Mouse (Mus musculus): ENCODE results near the gene Tor2a.

Gene Tor2a

GRCm38 (mm10) chr2:32757056-32757845, at the start of gene Tor2a:
TSS of gene Tor2a (plus strand) at chr2:32757234.
- in situ Hi-C loops (cut with MboI, MseI): no loop called here

- in situ Hi-C loops (cut with MboI, MseI): loop anchor here (10.0 kb wide), 1 partner anchor 1916 kb away; no protein-coding TSS in a partner anchor
Observed at GRCm38 (mm10) chr2:32708643-32709042, 48.4 kb upstream of the Tor2a start.

DNA sequence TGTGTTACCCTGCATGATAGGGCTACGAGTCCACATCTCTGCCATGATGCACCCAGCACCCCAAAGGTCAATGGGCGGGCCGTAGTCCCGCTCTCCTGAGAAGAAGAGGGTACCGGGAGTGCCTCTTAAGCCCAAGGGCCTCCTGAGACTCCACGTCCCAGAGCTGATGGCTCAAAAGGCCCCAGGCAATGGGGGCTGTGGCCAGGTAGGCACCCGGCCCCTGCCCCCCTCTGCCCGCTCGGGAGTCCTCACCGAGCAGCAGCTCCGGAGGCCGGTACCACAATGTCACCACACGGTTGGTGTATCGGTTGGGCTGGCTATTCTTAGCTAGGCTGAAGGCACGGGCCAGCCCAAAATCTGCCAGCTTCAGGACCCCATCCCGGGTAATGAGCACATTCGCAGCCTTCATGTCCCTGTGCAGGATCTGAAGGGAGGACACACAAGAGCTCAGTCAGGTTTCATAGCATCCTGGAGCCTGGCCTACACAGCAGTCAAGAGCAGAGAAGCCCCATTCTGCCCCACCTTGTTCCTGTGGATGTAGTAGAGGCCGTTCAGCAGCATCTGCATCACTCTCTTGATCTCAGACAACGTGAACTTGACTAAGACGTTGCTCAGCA, 47.4 kb upstream of the Tor2a start:
- in situ Hi-C loops (cut with MboI, MseI): loop anchor here (10.0 kb wide), 1 partner anchor 1915 kb away; no protein-coding TSS in a partner anchor

DNA sequence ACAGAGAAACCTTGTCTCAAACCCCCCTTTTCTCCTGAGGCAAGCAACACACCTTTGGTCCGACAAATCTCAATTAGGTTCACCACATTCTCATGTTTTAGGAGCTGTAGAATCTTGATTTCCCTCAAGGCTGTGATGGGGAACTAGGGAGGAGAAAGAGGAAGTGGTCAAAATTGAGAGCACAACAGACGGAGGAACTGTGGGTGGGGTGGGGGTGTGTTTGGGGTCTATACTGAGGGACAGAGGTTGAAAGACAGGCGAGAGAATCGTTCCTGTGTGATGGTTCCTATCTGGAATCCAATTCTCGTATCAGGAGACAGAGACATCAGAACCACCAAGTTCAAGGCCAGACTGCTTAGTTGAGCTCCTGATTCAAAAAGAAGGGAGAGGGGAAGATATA, 46.6 kb upstream of the Tor2a start:
- in situ Hi-C loops (cut with MboI, MseI): no loop called here

DNA sequence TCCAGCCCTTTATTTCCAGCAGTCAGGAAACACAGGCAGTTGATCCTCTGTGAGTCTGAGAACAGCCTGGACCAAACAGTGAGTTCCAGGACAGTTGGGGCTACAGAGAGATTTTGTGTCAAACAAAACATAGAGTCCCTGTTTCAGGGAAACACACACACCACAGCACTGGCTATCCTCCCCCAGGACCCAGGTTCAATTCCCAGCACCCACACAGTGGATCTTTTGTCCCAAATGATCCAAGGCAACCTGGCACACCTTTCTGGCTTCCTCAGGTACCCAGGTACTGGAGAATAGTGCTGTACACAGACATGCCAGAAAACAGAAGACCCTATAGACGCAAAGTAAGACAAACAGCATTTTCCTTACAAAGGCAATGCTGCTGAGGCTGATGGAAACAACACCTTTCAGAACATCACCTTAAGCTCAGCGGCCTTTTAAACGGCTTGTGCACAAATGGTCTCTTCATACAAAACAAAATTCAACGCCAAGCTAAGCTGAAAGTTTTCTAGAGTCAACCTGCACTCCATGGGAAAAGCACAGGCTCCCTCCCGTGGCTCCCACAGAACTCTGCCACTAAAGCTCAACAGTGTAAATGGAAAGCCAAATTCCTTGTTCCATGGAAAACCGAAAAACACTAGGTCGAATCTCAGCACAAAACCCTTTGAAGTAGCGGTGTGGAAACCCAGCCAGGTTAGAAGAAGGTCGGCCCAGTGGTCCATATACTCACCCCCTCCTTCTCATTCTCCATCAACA, 45.6 kb upstream of the Tor2a start:
- in situ Hi-C loops (cut with MboI, MseI): no loop called here

DNA sequence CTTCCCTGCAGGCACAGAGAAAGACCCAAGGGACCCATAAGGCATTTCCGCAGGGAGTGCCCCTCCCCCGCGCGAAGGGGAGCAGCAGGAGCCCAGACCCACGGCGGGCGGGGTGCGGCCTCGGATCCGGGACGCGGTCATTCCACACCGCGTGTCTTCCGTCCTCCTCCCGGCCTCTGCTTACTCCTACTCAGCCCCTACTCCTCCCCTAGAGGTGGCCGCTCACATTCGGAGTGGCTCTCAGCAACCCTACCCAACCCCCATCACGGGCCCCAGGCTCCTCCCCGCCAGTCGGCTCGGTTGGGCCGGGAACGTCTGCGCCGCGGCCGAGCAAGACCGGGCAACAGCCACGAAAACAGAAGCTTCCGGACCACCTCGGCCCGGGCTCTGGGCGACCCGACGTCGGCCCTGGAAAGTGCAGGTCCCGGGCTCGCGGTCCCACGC, 44.9 kb upstream of the Tor2a start:
- in situ Hi-C loops (cut with MboI, MseI): no loop called here

GRCm38 (mm10) chr2:32712586-32712933, 44.5 kb upstream of the Tor2a start:
- in situ Hi-C loops (cut with MboI, MseI): no loop called here

DNA sequence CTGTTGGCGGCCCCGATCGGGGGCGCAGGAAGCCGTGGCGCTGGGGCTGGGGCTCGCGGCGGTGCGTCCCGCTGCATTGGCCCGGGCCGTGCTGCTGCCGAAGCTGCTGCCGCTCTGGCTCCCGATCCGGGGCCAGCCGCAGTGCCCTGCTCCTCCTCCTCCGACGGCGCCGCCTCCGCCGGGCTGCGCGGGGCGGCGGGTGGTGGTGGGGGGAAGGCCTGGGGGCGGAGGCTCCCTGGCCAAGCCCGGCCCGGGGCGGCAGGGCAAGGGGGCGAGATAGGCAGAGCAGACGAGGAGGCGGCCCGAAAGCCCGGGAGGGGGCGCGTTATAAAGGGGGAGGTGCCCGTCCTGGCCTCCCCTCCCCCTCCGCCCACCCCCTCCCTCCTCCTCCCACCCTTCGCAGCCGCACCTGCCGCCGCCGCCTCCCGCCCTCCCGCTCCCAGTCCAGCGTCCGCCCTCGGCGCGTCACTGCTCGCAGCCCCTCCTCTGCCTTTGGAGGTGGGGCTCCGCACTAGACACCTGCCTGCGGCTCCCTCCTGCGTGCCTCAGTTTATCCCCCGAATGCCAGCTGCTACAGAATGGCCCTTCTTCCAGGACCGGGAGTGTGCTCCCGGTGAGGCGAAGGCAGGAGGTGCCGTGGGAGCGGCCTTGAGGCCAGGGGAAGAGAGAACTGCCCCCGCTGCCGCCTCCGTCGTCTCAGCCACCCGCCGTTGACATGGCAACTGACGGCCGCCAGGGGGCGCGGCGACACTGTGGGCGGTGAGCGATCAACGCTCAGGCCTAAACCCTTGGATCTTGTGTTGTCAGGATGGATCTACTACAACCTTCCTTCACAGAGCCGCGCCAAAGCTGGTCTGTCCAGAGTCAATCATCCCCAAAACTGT, 43.9 kb upstream of the Tor2a start, which contains the start of gene Cdk9:
TSS of gene Cdk9 (minus strand) at position 143 of the 884 bp plus-strand sequence.
- in situ Hi-C loops (cut with MboI, MseI): no loop called here

DNA sequence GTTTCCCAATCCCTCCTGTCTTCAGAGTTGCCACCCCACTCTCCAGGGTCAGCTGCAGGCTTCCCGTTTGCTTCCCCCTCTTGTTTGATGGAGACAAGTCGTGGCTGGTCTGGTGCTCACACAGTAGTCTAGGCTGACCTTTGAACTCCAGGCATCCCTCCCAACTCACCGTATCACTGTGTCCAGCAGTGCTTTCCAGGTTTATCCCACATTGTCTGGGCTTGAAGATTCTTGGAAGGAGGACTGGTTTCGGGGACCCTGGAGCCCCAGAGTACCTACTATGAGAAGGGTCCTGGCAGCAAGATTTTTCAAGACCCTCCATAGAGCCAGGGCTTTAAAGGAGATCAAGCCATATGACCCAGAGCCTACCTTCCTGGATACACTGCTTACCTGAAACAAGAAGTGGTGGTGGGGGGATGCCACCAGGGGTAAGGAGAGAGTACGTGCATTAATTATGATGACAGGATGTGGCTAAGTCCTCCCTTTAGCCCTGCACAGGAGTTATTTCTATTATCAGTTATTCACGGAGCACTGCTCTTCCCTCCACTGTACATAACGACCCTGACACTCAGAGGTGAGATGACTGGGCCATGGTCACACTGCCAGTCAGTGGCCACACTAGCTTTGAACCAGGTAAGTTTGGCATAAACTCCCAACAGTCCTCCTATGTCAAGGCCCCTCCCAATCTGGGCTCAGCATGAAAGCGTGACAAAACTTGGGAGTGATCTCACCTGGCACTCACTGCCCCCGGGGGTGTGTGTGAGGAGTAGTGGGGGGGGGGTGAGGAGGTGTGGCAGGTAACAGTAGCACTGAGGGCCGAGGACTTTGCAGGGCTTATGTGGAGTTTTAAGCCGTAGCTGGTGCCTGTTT, 42.7 kb upstream of the Tor2a start:
- in situ Hi-C loops (cut with MboI, MseI): no loop called here

DNA sequence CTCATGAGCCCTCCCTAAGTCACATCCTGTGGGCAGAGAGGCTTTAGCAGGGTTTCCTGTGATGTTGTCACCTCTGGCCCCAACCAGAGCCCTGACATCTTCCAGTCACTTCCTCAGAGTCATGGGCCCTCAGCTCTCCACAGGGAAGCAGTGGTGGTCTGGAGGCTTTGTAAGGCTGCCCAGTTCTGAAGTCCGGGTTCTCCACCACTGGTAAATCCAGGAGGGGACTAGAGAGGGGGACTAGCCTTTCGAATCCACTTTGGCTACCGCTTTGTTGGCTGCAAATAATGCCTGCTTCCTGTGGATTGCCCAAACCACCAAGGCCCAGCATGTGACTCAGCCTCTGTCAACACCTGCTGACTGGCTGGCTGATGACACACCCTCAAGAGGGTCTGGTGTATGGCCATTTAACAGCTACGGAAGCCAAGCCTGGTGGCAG, 42.0 kb upstream of the Tor2a start:
- in situ Hi-C loops (cut with MboI, MseI): no loop called here

- in situ Hi-C loops (cut with MboI, MseI): no loop called here
Observed at GRCm38 (mm10) chr2:32718761-32719160, 38.3 kb upstream of the Tor2a start.

GRCm38 (mm10) chr2:32720053-32720452, 37.0 kb upstream of the Tor2a start:
- in situ Hi-C loops (cut with MboI, MseI): no loop called here

GRCm38 (mm10) chr2:32720681-32721229, 36.3 kb upstream of the Tor2a start, which contains the start of gene Sh2d3c:
TSS of gene Sh2d3c (plus strand) at chr2:32721055.
- in situ Hi-C loops (cut with MboI, MseI): no loop called here

DNA sequence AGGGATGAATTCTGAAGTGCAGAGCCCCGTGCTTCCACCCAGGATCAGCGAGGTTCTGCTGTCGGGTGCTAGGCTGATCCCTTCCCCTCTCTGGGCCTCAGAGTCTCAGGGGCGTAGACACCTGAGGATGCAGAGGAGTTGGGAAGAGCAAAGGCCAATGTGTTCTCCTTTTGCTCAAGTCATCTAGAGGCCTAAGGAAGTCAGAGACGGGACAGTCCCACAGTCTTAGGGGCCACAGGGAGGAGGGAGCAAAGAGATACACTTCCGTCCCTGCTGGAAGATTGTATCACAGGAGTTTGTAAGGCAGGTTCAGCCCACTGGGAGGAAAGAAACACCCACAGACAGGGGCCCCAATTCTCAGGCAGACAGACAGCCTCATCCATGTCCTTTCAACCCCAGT, 35.0 kb upstream of the Tor2a start:
- in situ Hi-C loops (cut with MboI, MseI): no loop called here

DNA sequence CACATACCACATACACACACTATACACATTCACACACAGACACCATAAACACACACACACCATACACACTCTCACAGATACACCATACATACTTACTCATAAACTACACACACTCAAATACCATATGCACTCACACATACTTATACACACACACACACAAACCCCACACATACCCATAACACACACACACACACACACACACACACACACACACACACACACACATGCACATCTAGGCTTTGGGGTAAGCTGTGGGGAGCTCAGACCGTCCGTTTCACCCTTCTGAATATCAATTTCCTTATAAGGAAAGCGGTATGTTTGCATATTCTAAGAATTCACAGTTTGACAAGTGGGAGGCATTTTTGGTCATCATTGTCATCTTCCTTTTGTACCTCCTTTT, 34.5 kb upstream of the Tor2a start:
- in situ Hi-C loops (cut with MboI, MseI): no loop called here

DNA sequence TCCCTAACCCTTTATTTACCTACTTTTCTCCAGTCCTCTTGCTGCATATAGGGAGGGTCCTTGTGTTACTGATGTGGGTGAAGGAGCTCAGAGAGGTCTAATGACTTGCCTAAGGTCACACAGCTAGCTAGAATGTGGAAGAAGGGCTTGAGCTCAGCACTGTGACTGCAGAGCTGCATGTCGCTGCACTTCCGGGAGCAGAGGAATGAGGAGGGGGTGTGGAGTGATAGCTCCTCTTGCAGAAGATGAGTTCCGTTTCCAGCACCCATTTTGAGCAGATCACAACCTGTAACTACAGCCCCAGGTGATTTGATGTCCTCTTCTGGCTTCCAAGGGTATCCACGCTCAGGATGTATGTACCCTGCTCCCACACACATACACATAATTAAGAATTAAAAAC, 32.9 kb upstream of the Tor2a start:
- in situ Hi-C loops (cut with MboI, MseI): no loop called here

- in situ Hi-C loops (cut with MboI, MseI): no loop called here
Observed at GRCm38 (mm10) chr2:32724832-32725790, 31.9 kb upstream of the Tor2a start.

DNA sequence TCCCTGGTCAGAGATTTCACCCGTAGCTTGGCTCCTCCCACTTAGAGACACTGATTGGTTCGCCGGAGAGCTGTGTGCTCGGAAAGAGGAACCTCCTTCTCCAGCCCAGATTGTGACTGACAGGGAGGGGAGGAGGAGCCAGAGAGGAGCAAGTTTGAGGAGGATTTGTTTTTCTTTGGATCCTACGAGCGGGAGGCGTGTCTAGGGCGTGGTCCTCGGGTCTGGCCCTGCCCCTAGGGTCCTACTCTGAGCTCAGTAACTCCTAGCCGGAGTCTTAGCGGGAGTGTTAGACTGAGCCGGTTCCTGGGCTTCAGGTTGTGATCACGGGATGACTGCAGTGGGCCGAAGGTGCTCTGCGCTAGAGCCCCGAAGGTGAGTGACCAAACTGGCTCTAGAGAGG, 29.6 kb upstream of the Tor2a start:
- in situ Hi-C loops (cut with MboI, MseI): no loop called here

- in situ Hi-C loops (cut with MboI, MseI): no loop called here
Observed at GRCm38 (mm10) chr2:32728463-32728862, 28.6 kb upstream of the Tor2a start.

All from T-helper 2 cell (primary cell).